Mouse (Mus musculus) bone marrow macrophage, adult 2 months (primary cell): ENCODE measurements at regions not wholly inside any gene's neighbourhood (a gene's known extent, or its start where the extent isn't known, plus 50 kb on each side); places are given as distances from the start of the nearest gene placed in this dataset.

Source experiments
- H3K27ac ChIP-seq: 2 replicates; pipeline ENCODE4 v1.5.1; 2012; ENCODE audit warnings: low read depth, low read length; ENCODE audit not compliant: insufficient read depth
- H3K4me1 ChIP-seq: 2 replicates; pipeline ENCODE4 v1.6.1; 2012; ENCODE audit warnings: low read length; ENCODE audit not compliant: control insufficient read depth, insufficient read depth
- H3K4me3 ChIP-seq: 2 replicates; pipeline ENCODE4 v1.5.1; 2012; ENCODE audit warnings: mild to moderate bottlenecking, low read length, moderate library complexity; ENCODE audit not compliant: insufficient read depth
- CTCF ChIP-seq: IDR thresholded peaks from 2 replicates; pipeline ENCODE4 v1.5.1; 2012; ENCODE audit warnings: low read depth, mild to moderate bottlenecking, low read length, moderate library complexity
- POLR2A ChIP-seq: IDR thresholded peaks from 2 replicates; pipeline ENCODE4 v1.6.1; 2012; ENCODE audit warnings: mild to moderate bottlenecking, low read depth, low read length, borderline replicate concordance

- Histone ChIP-seq H3K4me1 (peaks cover 2% of the 10 kb centered on the region; the same call in 1 of the 2 replicates), H3K27ac (no peak overlapping the region), H3K4me3 (no peak overlapping the region)
- TF ChIP-seq CTCF, result no peak
- no peak for TF ChIP-seq POLR2A
Measured at GRCm38 (mm10) chr2:84042793-84043192, 52.4 kb downstream of the Gm13691 start.

- TF ChIP-seq POLR2A (no peak), CTCF (no peak)
- Histone ChIP-seq H3K4me1 (peaks cover 11% of the 10 kb centered on the region), H3K4me3 (no peak overlapping the region), H3K27ac (peak overlapping the region; percentile 24)
Measured at GRCm38 (mm10) chr2:84048398-84049140, 58.2 kb downstream of the Gm13691 start.

GRCm38 (mm10) chr2:84051883-84052331 is 61.6 kb downstream of the Gm13691 start:
- no peak for TF ChIP-seq CTCF
- TF ChIP-seq POLR2A, result no peak
- no peak overlapping the region for H3K4me3 ChIP-seq
- no peak overlapping the region for H3K27ac ChIP-seq
- peaks cover 11% of the 10 kb centered on the region for H3K4me1 ChIP-seq

- TF ChIP-seq CTCF (no peak), POLR2A (no peak)
- peak overlapping the region; percentile 81 for H3K27ac ChIP-seq
- no peak overlapping the region for H3K4me3 ChIP-seq
Measured at GRCm38 (mm10) chr2:84059246-84059645, 68.9 kb downstream of the Gm13691 start.

GRCm38 (mm10) chr2:84061221-84061620 is 70.9 kb downstream of the Gm13691 start:
- peak overlapping the region; percentile 50 for H3K27ac ChIP-seq
- H3K4me3 ChIP-seq, result no peak overlapping the region
- H3K4me1 ChIP-seq, result peaks cover 19% of the 10 kb centered on the region
- TF ChIP-seq POLR2A (no peak), CTCF (no peak)

More at GRCm38 (mm10) chr2:84059246-84059645, 68.9 kb downstream of the Gm13691 start:
- H3K4me1 ChIP-seq, result peaks cover 9% of the 10 kb centered on the region

GRCm38 (mm10) chr2:84064371-84064770 is 74.0 kb downstream of the Gm13691 start:
- TF ChIP-seq POLR2A (no peak), CTCF (no peak)
- Histone ChIP-seq H3K27ac (peak overlapping the region; percentile 25; the same call in 1 of the 2 replicates), H3K4me3 (no peak overlapping the region), H3K4me1 (peaks cover 19% of the 10 kb centered on the region)

GRCm38 (mm10) chr2:84065061-84065460 is 74.7 kb downstream of the Gm13691 start:
- Histone ChIP-seq H3K4me3 (no peak overlapping the region), H3K27ac (no peak overlapping the region), H3K4me1 (peaks cover 14% of the 10 kb centered on the region)
- TF ChIP-seq CTCF, result no peak
- TF ChIP-seq POLR2A, result no peak

GRCm38 (mm10) chr2:84065749-84066148 is 75.4 kb downstream of the Gm13691 start:
- Histone ChIP-seq H3K27ac (no peak overlapping the region), H3K4me1 (peaks cover 14% of the 10 kb centered on the region), H3K4me3 (no peak overlapping the region)
- TF ChIP-seq CTCF (no peak), POLR2A (no peak)

GRCm38 (mm10) chr2:84066151-84066693 is 75.9 kb downstream of the Gm13691 start:
- Histone ChIP-seq H3K4me1 (peaks cover 14% of the 10 kb centered on the region), H3K4me3 (no peak overlapping the region), H3K27ac (no peak overlapping the region)
- TF ChIP-seq CTCF (no peak), POLR2A (no peak)

GRCm38 (mm10) chr2:84066785-84067526 is 76.6 kb downstream of the Gm13691 start:
- peaks cover 11% of the 10 kb centered on the region for H3K4me1 ChIP-seq
- H3K27ac ChIP-seq, result no peak overlapping the region
- no peak overlapping the region for H3K4me3 ChIP-seq
- TF ChIP-seq POLR2A (no peak), CTCF (no peak)
